Mouse (Mus musculus) frontal cortex, adult (tissue): ENCODE measurements around the gene Rufy3.

Experiments used
- ATAC-seq: cut with Nextera tagmentation; 2 replicates; pipeline ENCODE4 v1.9.2; 2017; ENCODE audit warnings: mild to moderate bottlenecking, moderate library complexity, mixed read lengths; ENCODE audit not compliant: low TSS enrichment

Rufy3 gene

GRCm38 (mm10) chr5:88629125-88629524 is 64.3 kb downstream of the Rufy3 start:
- no peak for ATAC-seq

GRCm38 (mm10) chr5:88629987-88630386 is 65.1 kb downstream of the Rufy3 start:
- ATAC-seq = no peak

- peak; percentile 25; the same call in 1 of the 2 replicates for ATAC-seq
Observed at GRCm38 (mm10) chr5:88630883-88631282, 66.0 kb downstream of the Rufy3 start.

- no peak for ATAC-seq
Observed at GRCm38 (mm10) chr5:88631545-88631944, 66.7 kb downstream of the Rufy3 start.

GRCm38 (mm10) chr5:88632463-88632862 is 67.6 kb downstream of the Rufy3 start:
- ATAC-seq = no peak

GRCm38 (mm10) chr5:88634076-88634475 is 69.2 kb downstream of the Rufy3 start:
- ATAC-seq = no peak

- no peak; the same call in 1 of the 2 replicates for ATAC-seq
Observed at GRCm38 (mm10) chr5:88642786-88643185, 77.9 kb downstream of the Rufy3 start.

- ATAC-seq = no peak
Observed at GRCm38 (mm10) chr5:88643491-88643890, 78.7 kb downstream of the Rufy3 start.

- no peak for ATAC-seq
Observed at GRCm38 (mm10) chr5:88644901-88645300, 80.1 kb downstream of the Rufy3 start.

- no peak for ATAC-seq
Observed at GRCm38 (mm10) chr5:88645405-88645804, 80.6 kb downstream of the Rufy3 start.

- ATAC-seq = peak; percentile 13; the same call in 1 of the 2 replicates
Observed at GRCm38 (mm10) chr5:88649250-88650173, 84.7 kb downstream of the Rufy3 start.

- no peak for ATAC-seq
Observed at GRCm38 (mm10) chr5:88652589-88652988, 87.7 kb downstream of the Rufy3 start.

GRCm38 (mm10) chr5:88657868-88658267 is 93.0 kb downstream of the Rufy3 start:
- no peak for ATAC-seq

- no peak for ATAC-seq
Observed at GRCm38 (mm10) chr5:88663151-88663550, 98.3 kb downstream of the Rufy3 start.

- ATAC-seq = no peak
Observed at GRCm38 (mm10) chr5:88663875-88664274, 99.0 kb downstream of the Rufy3 start.

- ATAC-seq = peak; percentile 35
Observed at GRCm38 (mm10) chr5:88674703-88675442, 110.0 kb downstream of the Rufy3 start.

GRCm38 (mm10) chr5:88675443-88676387 is 110.9 kb downstream of the Rufy3 start, which contains the start of gene Grsf1:
Gene Grsf1, minus strand, starts transcription at chr5:88676171.
- ATAC-seq = peak; percentile 89

GRCm38 (mm10) chr5:88678929-88679328 is 114.1 kb downstream of the Rufy3 start:
- ATAC-seq = no peak

GRCm38 (mm10) chr5:88679341-88679740 is 114.5 kb downstream of the Rufy3 start:
- no peak for ATAC-seq

GRCm38 (mm10) chr5:88680567-88680966 is 115.7 kb downstream of the Rufy3 start:
- ATAC-seq = no peak

- no peak for ATAC-seq
Observed at GRCm38 (mm10) chr5:88683706-88684105, 118.9 kb downstream of the Rufy3 start.
